Mouse (Mus musculus): ENCODE measurements around the gene Ehd2.

GRCm38 (mm10) chr7:15954978-15955443, 12.4 kb downstream of the Ehd2 start:
- no peak for TF ChIP-seq CTCF (IDR thresholded peaks at IDR 0.05; ENCODE audit: insufficient read depth, low read length)
- peak; percentile 37; the same call in 1 of the 2 replicates for TF ChIP-seq POLR2A (IDR thresholded peaks at IDR 0.05; ENCODE audit: borderline replicate concordance, extremely low read depth, low read depth, low read length)
